20 mouse cellular contexts compared by ENCODE assay signal in genomic region chr14:31656386-31656785, GRCm38 (mm10). TPM values are rescaled to one million over a fixed set of nuclear protein-coding genes. Genes with fewer than 3 reads are reported as not detected.
"Had no signal": no experiment of that assay in that cellular context is flagged by ENCODE, and none has a peak within 500 bp of the region (broad histone marks: within the 10 kb centered on the region; RNA-seq: fewer than 3 reads in every experiment).

No protein-coding gene starts in this region.

- H3K9me3 ChIP-seq: limb, embryonic 10.5 days; limb, embryonic 13.5 days; midbrain, embryonic 15.5 days; neural tube, embryonic 12.5 days; neural tube, embryonic 15.5 days had no signal

- H3K9ac ChIP-seq: limb, embryonic 13.5 days; liver, embryonic 14.5 days; liver, postnatal 0 days; lung, embryonic 14.5 days; midbrain, embryonic 15.5 days; neural tube, embryonic 12.5 days; neural tube, embryonic 15.5 days had no signal

- H3K27me3 ChIP-seq: limb, embryonic 13.5 days; midbrain, embryonic 15.5 days; neural tube, embryonic 12.5 days; neural tube, embryonic 15.5 days had no signal

- H3K36me3 ChIP-seq: limb, embryonic 10.5 days; limb, embryonic 13.5 days; midbrain, embryonic 15.5 days; neural tube, embryonic 12.5 days; neural tube, embryonic 15.5 days had no signal

- DNase-seq: layer of hippocampus, adult 9-11 months had no signal

- H3K4me3 ChIP-seq: layer of hippocampus, adult 2 months; limb, embryonic 10.5 days; limb, embryonic 13.5 days; midbrain, embryonic 15.5 days; neural tube, embryonic 12.5 days; neural tube, embryonic 15.5 days had no signal

- H3K27ac ChIP-seq: kidney, postnatal 0 days; limb, embryonic 13.5 days; liver, embryonic 14.5 days; macrophage; midbrain, embryonic 15.5 days; neural tube, embryonic 12.5 days; neural tube, embryonic 15.5 days; stomach, postnatal 0 days had no signal

- H3K4me2 ChIP-seq: limb, embryonic 13.5 days; lung, embryonic 14.5 days; midbrain, embryonic 11.5 days; midbrain, embryonic 15.5 days; neural tube, embryonic 12.5 days; neural tube, embryonic 15.5 days had no signal

RNA-seq across cellular contexts. Expression of gene Gm49387, which starts 15.7 kb away (rescaled TPM):
- total RNA-seq: layer of hippocampus, postnatal 25 days; megakaryocyte-erythroid progenitor cell, adult 5-6 weeks had no signal
- polyA plus RNA-seq: kidney, embryonic 14.5 days; kidney, postnatal 0 days; large intestine, adult 2 months; macrophage; midbrain, embryonic 11.5 days; thymus, adult 2 months; urinary bladder, adult 2 months had no signal
